Mouse (Mus musculus) liver, embryonic 14.5 days (tissue): ENCODE data around the gene Prss8. TPM values are rescaled to one million over a fixed set of nuclear protein-coding genes. Genes with fewer than 3 reads are reported as not detected.
A peak's percentile ranks its signal among the peaks of the same experiment; 100 is the strongest.

Source experiments
- ATAC-seq: fragments of 200-750 bp; cut with Nextera tagmentation; 2 replicates; pipeline ENCODE4 v1.8.0; 2017; ENCODE audit warnings: moderate number of reproducible peaks, mild to moderate bottlenecking, moderate library complexity; ENCODE audit not compliant: insufficient read depth
- DNase-seq, 3 experiments: peaks; one replicate each; pipeline ENCODE4 v3.0.0-alpha.2; 2012 to 2013; ENCODE audit warnings: low read depth in 3 of 3, low spot score in 3 of 3
- H3K27ac ChIP-seq: fragments of 300-500 bp; sonication (generic); 2 replicates; pipeline ENCODE4 v1.5.1; 2014; ENCODE audit warnings: moderate library complexity, mild to moderate bottlenecking, control low read depth, inconsistent platforms
- H3K27me3 ChIP-seq: fragments of 300-500 bp; sonication (generic); 2 replicates; pipeline ENCODE4 v1.6.1; 2014; ENCODE audit warnings: mild to moderate bottlenecking, low read length, moderate library complexity; ENCODE audit not compliant: control insufficient read depth, insufficient read depth
- H3K36me3 ChIP-seq: fragments of 300-500 bp; sonication (generic); replicated peaks from 2 replicates; pipeline ENCODE4 v1.6.1; 2014; ENCODE audit warnings: low read depth; ENCODE audit not compliant: control insufficient read depth, insufficient read depth
- H3K4me1 ChIP-seq, 2 experiments: fragments of 200-500 bp in 1 of 2; fragments of 300-500 bp in 1 of 2; sonication (generic) in 1 of 2; replicated peaks; 2 replicates each; pipeline ENCODE4 v1.6.1; 2012 to 2014; ENCODE audit warnings: antibody characterized with exemption in 1 of 2, inconsistent platforms in 1 of 2, low read length in 1 of 2; ENCODE audit not compliant: control insufficient read depth in 2 of 2, insufficient read depth in 2 of 2
- H3K4me2 ChIP-seq: fragments of 300-500 bp; sonication (generic); 2 replicates; pipeline ENCODE4 v1.6.1; 2014; ENCODE audit warnings: low read depth, mild to moderate bottlenecking, control low read depth, moderate library complexity
- H3K4me3 ChIP-seq, 2 experiments: fragments of 200-500 bp in 1 of 2; fragments of 300-500 bp in 1 of 2; sonication (generic) in 1 of 2; 2 replicates each; pipeline ENCODE4 v1.5.1; 2012 to 2014; ENCODE audit warnings: low read depth in 2 of 2, low read length in 2 of 2, mild to moderate bottlenecking in 2 of 2, control low read depth in 1 of 2, inconsistent platforms in 1 of 2, moderate library complexity in 1 of 2; ENCODE audit not compliant: insufficient read depth in 1 of 2
- H3K9ac ChIP-seq: fragments of 300-500 bp; sonication (generic); replicated peaks from 2 replicates; pipeline ENCODE4 v1.6.1; 2014; ENCODE audit warnings: mild to moderate bottlenecking, control low read depth, moderate library complexity
- H3K9me3 ChIP-seq: fragments of 300-500 bp; sonication (generic); 2 replicates; pipeline ENCODE4 v1.6.1; 2016; ENCODE audit warnings: low read length, mixed read lengths; ENCODE audit not compliant: control insufficient read depth
- CTCF ChIP-seq: IDR thresholded peaks from 2 replicates; pipeline ENCODE4 v1.5.1; 2016; ENCODE audit warnings: antibody characterized with exemption, low read depth, control low read depth
- EP300 ChIP-seq: IDR thresholded peaks from 2 replicates; pipeline ENCODE4 v1.6.1; 2016; ENCODE audit warnings: antibody characterized with exemption, low read depth
- WGBS: fragments of 180-500 bp; shearing (Covaris S2); extraction: QIAGEN DNeasy Blood & Tissue Kit; methylation state at CpG from one replicate; pipeline ENCODE4 v1.1.7; 2014; ENCODE audit not compliant: insufficient replicate concordance; 5-methylcytosine and 5-hydroxymethylcytosine counted together
- polyA plus RNA-seq, 2 experiments: library from polyadenylated mRNA; depleted of rRNA in 1 of 2; stranded (reverse) in 1 of 2; unstranded in 1 of 2; fragments of >200 nt; fragmentation: Nextera tagmentation in 1 of 2; extraction: Ambion mirVana in 1 of 2; gene quantifications; 2 replicates each; pipeline versions ENCODE4 v1.2.1 to v1.2.3; 2012 to 2014

Prss8 gene
- polyA plus RNA-seq, 2 experiments, result 8.3 to 9.8 TPM

- H3K4me1 ChIP-seq, result peaks cover 9 to 10% of the 10 kb centered on the region in 2 experiments
- peak; percentile 85 to 87 (median 87) for DNase-seq
- H3K27me3 ChIP-seq, result no peaks in the 10 kb centered on the region
- TF ChIP-seq CTCF, result peak; percentile 40
- TF ChIP-seq EP300, result peak; percentile 65
- peak within 1 kb of the TSS; percentile 82 for H3K27ac ChIP-seq
- H3K4me2 ChIP-seq, result peak within 1 kb of the TSS; percentile 96
- peak; percentile 92 for ATAC-seq
- WGBS, result under 1% methylated on average over 89 of the region's 92 CpGs
- no peaks in the 10 kb centered on the region for H3K9me3 ChIP-seq
- H3K36me3 ChIP-seq, result peaks cover 28% of the 10 kb centered on the region
- H3K9ac ChIP-seq, result peak within 1 kb of the TSS; percentile 84
- H3K4me3 ChIP-seq, result peak within 1 kb of the TSS; percentile 86 to 95
Measured at GRCm38 (mm10) chr7:127967004-127967921, 37.4 kb upstream of the Prss8 start, which contains the start of gene Fus. Fus (plus strand) TSS chr7:127967457.

GRCm38 (mm10) chr7:127966371-127966918 lies 36.5 kb upstream of the Prss8 start:
- ATAC-seq (no peak), DNase-seq (peak in 1 of 3 experiments; percentile 13)
- TF ChIP-seq CTCF (no peak), EP300 (no peak)
- peak overlapping the region; percentile 82 for H3K27ac ChIP-seq
- peak overlapping the region; percentile 84 for H3K9ac ChIP-seq
- H3K4me1 ChIP-seq, result peaks cover 9 to 10% of the 10 kb centered on the region in 2 experiments
- H3K9me3 ChIP-seq, result no peaks in the 10 kb centered on the region
- peaks cover 20% of the 10 kb centered on the region for H3K36me3 ChIP-seq
- H3K4me2 ChIP-seq, result peak overlapping the region; percentile 96
- WGBS, result 22% methylated on average over 10 of the region's 10 CpGs
- H3K27me3 ChIP-seq, result no peaks in the 10 kb centered on the region
- H3K4me3 ChIP-seq, result peak overlapping the region; percentile 75 to 95

- no peak overlapping the region for H3K27ac ChIP-seq
- no peak overlapping the region for H3K9ac ChIP-seq
- ATAC-seq (no peak), DNase-seq (no peak)
- TF ChIP-seq EP300 (no peak), CTCF (no peak)
- H3K9me3 ChIP-seq, result no peaks in the 10 kb centered on the region
- WGBS, result 49% methylated on average over 5 of the region's 5 CpGs
- no peak overlapping the region for H3K4me3 ChIP-seq
- H3K36me3 ChIP-seq, result no peaks in the 10 kb centered on the region
- H3K4me2 ChIP-seq, result no peak overlapping the region
- no peaks in the 10 kb centered on the region for H3K27me3 ChIP-seq
- no peaks in the 10 kb centered on the region for H3K4me1 ChIP-seq
Measured at GRCm38 (mm10) chr7:127959364-127959763, 29.5 kb upstream of the Prss8 start.

- Histone ChIP-seq H3K36me3 (no peaks in the 10 kb centered on the region), H3K4me1 (no peaks in the 10 kb centered on the region), H3K4me2 (no peak overlapping the region), H3K4me3 (no peak overlapping the region), H3K27ac (no peak overlapping the region), H3K9me3 (no peaks in the 10 kb centered on the region), H3K9ac (no peak overlapping the region), H3K27me3 (no peaks in the 10 kb centered on the region)
- ATAC-seq (no peak), DNase-seq (no peak)
- WGBS, result 19% methylated on average over 13 of the region's 13 CpGs
- no peak for TF ChIP-seq CTCF
- TF ChIP-seq EP300, result no peak
Measured at GRCm38 (mm10) chr7:127952864-127953581, 23.1 kb upstream of the Prss8 start.
